Mouse (Mus musculus): ENCODE results near the gene Thbs4. TPM values are rescaled to one million over a fixed set of nuclear protein-coding genes. Genes with fewer than 3 reads are reported as not detected.

The Thbs4 gene
- total RNA-seq, 2 experiments from 2014 or later, result 3.4 to 3.6 TPM

- intact Hi-C loops (cut with DNase I), result no loop called here
- no peak for DNase-seq
Observed at GRCm38 (mm10) chr13:92731811-92732210, 62.8 kb downstream of the Thbs4 start.

GRCm38 (mm10) chr13:92729811-92730210 is 64.8 kb downstream of the Thbs4 start:
- DNase-seq, result peak; percentile 18 to 38
- intact Hi-C loops (cut with DNase I), result no loop called here

GRCm38 (mm10) chr13:92722389-92722788 is 72.2 kb downstream of the Thbs4 start:
- intact Hi-C loops (cut with DNase I), result no loop called here
- no peak for DNase-seq

- no peak for DNase-seq
- intact Hi-C loops (cut with DNase I), result no loop called here
Observed at GRCm38 (mm10) chr13:92721006-92721405, 73.6 kb downstream of the Thbs4 start.

- intact Hi-C loops (cut with DNase I), result no loop called here
Observed at GRCm38 (mm10) chr13:92717851-92718665, 76.6 kb downstream of the Thbs4 start.

GRCm38 (mm10) chr13:92712619-92713018 is 82.0 kb downstream of the Thbs4 start:
- intact Hi-C loops (cut with DNase I), result no loop called here
- DNase-seq, result no peak

More at GRCm38 (mm10) chr13:92717851-92718665, 76.6 kb downstream of the Thbs4 start:
- no peak for DNase-seq

- intact Hi-C loops (cut with DNase I), result no loop called here
- no peak for DNase-seq
Observed at GRCm38 (mm10) chr13:92711821-92712220, 82.8 kb downstream of the Thbs4 start.

- intact Hi-C loops (cut with DNase I), result no loop called here
Observed at GRCm38 (mm10) chr13:92710361-92710760, 84.3 kb downstream of the Thbs4 start.

GRCm38 (mm10) chr13:92709535-92709934 is 85.1 kb downstream of the Thbs4 start:
- no peak for DNase-seq
- intact Hi-C loops (cut with DNase I), result no loop called here

More at GRCm38 (mm10) chr13:92710361-92710760, 84.3 kb downstream of the Thbs4 start:
- no peak for DNase-seq

GRCm38 (mm10) chr13:92708466-92708865 is 86.2 kb downstream of the Thbs4 start:
- intact Hi-C loops (cut with DNase I), result no loop called here
- no peak for DNase-seq

- no peak for DNase-seq
- intact Hi-C loops (cut with DNase I), result no loop called here
Observed at GRCm38 (mm10) chr13:92707941-92708340, 86.7 kb downstream of the Thbs4 start.

- intact Hi-C loops (cut with DNase I), result no loop called here
- no peak for DNase-seq
Observed at GRCm38 (mm10) chr13:92706342-92707061, 88.1 kb downstream of the Thbs4 start.

- DNase-seq, result no peak
- intact Hi-C loops (cut with DNase I), result no loop called here
Observed at GRCm38 (mm10) chr13:92705016-92705535, 89.5 kb downstream of the Thbs4 start.

- no peak for DNase-seq
- intact Hi-C loops (cut with DNase I), result loop anchor here (5.0 kb wide), 1 partner anchor 92 kb away; the partner anchor contains the start of gene Serinc5
Observed at GRCm38 (mm10) chr13:92704189-92704588, 90.4 kb downstream of the Thbs4 start.

GRCm38 (mm10) chr13:92703241-92704027 is 91.2 kb downstream of the Thbs4 start:
- intact Hi-C loops (cut with DNase I), result loop anchor here (1.0 to 5.0 kb wide), 2 partner anchors 91 to 123 kb away; partner anchors contain the start of gene Serinc5
- peak; percentile 33 to 46 for DNase-seq

- no peak for DNase-seq
- intact Hi-C loops (cut with DNase I), result loop anchor here (5.0 kb wide), 1 partner anchor 90 kb away; the partner anchor contains the start of gene Serinc5
Observed at GRCm38 (mm10) chr13:92702035-92702434, 92.6 kb downstream of the Thbs4 start.
